Mouse (Mus musculus) cerebellum, postnatal 36 days (tissue): Measurements from ENCODE around the gene Olfr922.

Experiments
- DNase-seq, 2 experiments: peaks; one replicate each; pipeline ENCODE4 v3.0.0; 2021 to 2022; ENCODE audit warnings: mixed read lengths in 2 of 2

The Olfr922 gene

DNA sequence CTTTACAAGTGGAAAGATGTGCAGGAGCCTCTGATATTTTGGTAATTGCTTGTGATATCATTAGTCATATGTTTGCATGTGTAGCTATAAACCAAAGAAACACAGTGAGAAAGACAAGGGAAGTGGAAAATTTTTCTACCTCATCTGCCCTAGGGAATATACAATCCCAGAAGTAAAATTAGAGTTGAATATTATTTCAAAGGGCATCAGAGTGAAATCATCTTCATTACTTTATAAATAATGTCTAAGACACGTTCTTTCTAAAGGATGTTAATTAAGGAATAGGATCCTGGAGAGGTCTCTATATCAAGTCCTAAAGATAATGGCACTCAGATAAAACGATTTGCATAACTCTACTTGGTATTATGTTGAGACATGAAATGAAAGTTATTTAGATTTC is at the start of gene Olfr922:
Gene Olfr922, plus strand, starts transcription at position 301 of the 400 bp plus-strand sequence.
- no peak for DNase-seq

DNA sequence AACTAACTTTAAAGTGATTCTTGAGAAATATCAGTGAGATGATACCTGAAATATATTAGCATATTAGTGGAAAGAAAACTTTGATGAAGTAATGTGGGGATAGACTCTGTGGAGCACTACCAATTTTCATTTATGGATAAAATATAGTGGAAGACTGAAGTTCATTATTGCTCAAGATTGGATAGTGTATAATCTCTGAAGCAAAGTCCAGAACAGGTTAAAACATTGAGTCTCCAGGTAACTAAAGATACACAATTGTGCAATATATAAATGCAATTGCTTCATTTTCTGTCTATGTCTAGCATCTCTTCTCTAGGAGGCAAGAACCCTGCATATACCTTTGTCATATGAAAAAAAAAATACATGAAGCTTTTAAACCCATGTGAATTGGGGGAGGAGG is 41.6 kb upstream of the Olfr922 start, which contains the start of gene Olfr921:
Gene Olfr921, plus strand, starts transcription at position 301 of the 400 bp plus-strand sequence.
- DNase-seq: no peak

DNA sequence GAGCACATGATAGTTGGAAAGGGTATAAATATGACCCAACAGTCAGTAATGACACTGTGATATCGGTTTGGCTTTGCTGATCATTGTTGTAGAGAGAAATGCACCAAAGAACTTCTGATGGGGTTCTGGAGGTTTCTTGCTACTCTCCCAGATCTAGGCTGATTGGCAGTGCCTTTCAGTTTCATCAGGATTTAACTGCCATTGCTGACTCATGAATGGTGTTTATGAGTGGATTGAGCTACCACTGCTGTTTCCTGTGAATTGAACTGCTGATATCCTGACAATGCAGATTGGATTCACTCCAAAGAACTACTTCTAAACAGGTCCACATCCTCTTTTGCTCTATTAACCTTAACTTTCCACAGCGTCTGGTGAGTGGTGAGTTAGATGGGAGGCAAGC is 21.7 kb upstream of the Olfr922 start:
- no peak for DNase-seq

DNA sequence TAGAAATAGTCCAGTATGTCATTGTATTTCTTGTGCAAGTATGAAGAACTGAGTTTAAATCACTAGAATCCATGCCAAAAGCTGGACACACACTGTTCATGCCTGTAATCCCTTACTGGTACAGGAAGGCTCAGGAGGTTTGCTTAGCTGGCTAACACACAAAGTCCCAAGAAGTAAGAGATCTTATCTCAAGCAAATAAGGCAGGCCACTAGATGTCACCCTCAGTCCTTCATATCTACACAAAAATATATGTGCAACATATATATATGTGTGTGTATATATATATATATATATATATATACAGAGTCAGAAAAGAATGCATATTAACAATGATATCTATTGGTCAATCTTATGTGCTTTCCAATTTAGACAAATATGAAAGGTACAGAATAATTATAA is 8.7 kb upstream of the Olfr922 start:
- no peak for DNase-seq

DNA sequence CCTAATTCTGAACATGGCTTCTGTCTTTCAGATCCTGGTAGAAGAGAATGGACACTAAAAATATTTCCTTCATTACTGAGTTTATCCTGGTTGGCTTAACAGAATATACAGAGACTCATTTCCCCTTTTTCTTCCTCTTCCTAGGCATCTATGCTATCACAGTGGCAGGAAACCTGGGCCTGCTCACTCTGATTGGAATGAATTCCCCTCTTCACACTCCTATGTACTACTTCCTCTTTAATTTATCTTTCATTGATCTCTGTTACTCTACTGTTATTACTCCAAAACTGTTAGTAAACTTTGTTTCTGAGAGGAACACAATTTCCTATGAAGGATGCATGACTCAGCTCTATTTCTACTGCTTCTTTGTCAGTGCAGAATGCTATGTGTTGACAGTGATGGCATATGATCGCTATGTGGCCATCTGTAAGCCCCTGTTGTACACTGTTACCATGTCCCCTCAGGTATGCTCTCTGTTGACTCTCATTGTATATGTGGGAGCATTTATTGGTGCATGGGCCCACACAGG is 1.1 kb downstream of the Olfr922 start:
- DNase-seq: no peak

GRCm38 (mm10) chr9:38826245-38826644 is 11.8 kb downstream of the Olfr922 start, which contains the start of gene Olfr923:
TSS of gene Olfr923 (plus strand) at chr9:38826545.
- no peak for DNase-seq

- no peak for DNase-seq
Observed at GRCm38 (mm10) chr9:38833027-38833426, 18.6 kb downstream of the Olfr922 start.

- DNase-seq: no peak
Observed at GRCm38 (mm10) chr9:38844149-38844548, 29.7 kb downstream of the Olfr922 start, which contains the start of gene Olfr924. TSS of gene Olfr924 (plus strand) at chr9:38844449.

DNA sequence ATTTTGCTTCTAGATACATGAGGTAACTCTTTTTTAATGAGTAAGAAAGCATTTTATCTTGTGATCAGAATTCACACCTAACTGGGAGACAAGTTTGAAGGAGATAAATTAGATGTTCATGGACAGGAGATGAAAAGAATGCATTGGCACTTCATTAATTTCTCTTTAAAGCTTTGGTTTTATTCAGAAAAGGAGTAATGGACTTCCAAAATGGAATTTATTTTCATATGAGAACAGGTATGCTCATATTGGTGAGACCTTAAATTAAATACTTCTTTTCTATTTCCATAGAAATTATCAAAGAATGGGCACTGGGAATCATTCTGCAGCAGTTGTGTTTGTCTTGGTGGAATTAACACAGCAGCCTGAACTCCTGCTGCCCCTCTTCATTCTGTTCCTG is 40.3 kb downstream of the Olfr922 start, which contains the start of gene Olfr26:
Gene Olfr26, plus strand, starts transcription at position 301 of the 400 bp plus-strand sequence.
- no peak for DNase-seq
